Mouse (Mus musculus): ENCODE data around the gene Clock. TPM values are rescaled to one million over a fixed set of nuclear protein-coding genes. Genes with fewer than 3 reads are reported as not detected.

Clock gene
- polyA plus RNA-seq, 2 experiments: 1.6 to 1.7 TPM

DNA sequence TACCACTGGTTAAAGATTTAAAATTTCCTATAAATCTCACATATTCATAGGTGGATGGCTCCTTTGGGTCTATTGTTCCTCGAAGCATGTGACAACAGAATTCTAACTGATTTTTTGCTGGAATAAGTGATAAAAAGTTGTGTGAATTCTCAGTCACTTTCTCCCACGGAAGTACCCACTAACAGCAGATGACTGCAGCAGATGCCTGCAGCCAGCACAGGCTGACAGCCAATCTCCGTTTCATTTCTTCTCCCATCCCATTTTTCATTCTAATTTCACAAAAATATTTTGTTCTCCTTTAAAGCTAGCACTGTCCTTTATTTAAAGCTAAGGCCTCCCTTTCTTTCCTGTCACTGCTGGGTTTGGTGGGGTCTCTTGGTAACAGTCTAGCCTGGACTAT is 59.2 kb downstream of the Clock start:
- 66% methylated on average over 3 of the region's 3 CpGs for WGBS (ENCODE audit: insufficient replicate concordance)
- H3K27me3 ChIP-seq (ENCODE audit: control insufficient read depth, insufficient read depth, low read length): no peaks in the 10 kb centered on the region
- DNase-seq (ENCODE audit: low read depth in 3 of 3, low spot score in 3 of 3) (no peak), ATAC-seq (ENCODE audit: insufficient read depth) (no peak)
- no peak overlapping the region for H3K4me2 ChIP-seq (ENCODE audit: low read depth)
- H3K4me1 ChIP-seq (replicated peaks; ENCODE audit: control insufficient read depth in 2 of 2, insufficient read depth in 2 of 2, low read length in 1 of 2): no peaks in the 10 kb centered on the region
- no peak for TF ChIP-seq CTCF (IDR thresholded peaks at IDR 0.05; ENCODE audit: low read depth)
- no peak for TF ChIP-seq EP300 (IDR thresholded peaks at IDR 0.05; ENCODE audit: low read depth)
- H3K27ac ChIP-seq: no peak overlapping the region
- H3K9me3 ChIP-seq (ENCODE audit: control insufficient read depth, low read length): no peaks in the 10 kb centered on the region
- no peak overlapping the region for H3K9ac ChIP-seq (replicated peaks)
- H3K36me3 ChIP-seq (replicated peaks; ENCODE audit: control insufficient read depth, insufficient read depth, low read depth): no peaks in the 10 kb centered on the region
- H3K4me3 ChIP-seq (ENCODE audit: insufficient read depth in 1 of 2, low read depth in 2 of 2, low read length in 2 of 2): no peak overlapping the region

GRCm38 (mm10) chr5:76244430-76244829 is 60.2 kb downstream of the Clock start:
- H3K9me3 ChIP-seq (ENCODE audit: control insufficient read depth, low read length): no peaks in the 10 kb centered on the region
- WGBS (ENCODE audit: insufficient replicate concordance): 82% methylated on average over 10 of the region's 10 CpGs
- no peaks in the 10 kb centered on the region for H3K36me3 ChIP-seq (replicated peaks; ENCODE audit: control insufficient read depth, insufficient read depth, low read depth)
- no peak for TF ChIP-seq CTCF (IDR thresholded peaks at IDR 0.05; ENCODE audit: low read depth)
- TF ChIP-seq EP300 (IDR thresholded peaks at IDR 0.05; ENCODE audit: low read depth): no peak
- H3K27ac ChIP-seq: no peak overlapping the region
- ATAC-seq (ENCODE audit: insufficient read depth) (no peak), DNase-seq (ENCODE audit: low read depth in 3 of 3, low spot score in 3 of 3) (no peak)
- H3K4me3 ChIP-seq (ENCODE audit: insufficient read depth in 1 of 2, low read depth in 2 of 2, low read length in 2 of 2): no peak overlapping the region
- H3K4me1 ChIP-seq (replicated peaks; ENCODE audit: control insufficient read depth in 2 of 2, insufficient read depth in 2 of 2, low read length in 1 of 2): no peaks in the 10 kb centered on the region
- H3K4me2 ChIP-seq (ENCODE audit: low read depth): no peak overlapping the region
- no peak overlapping the region for H3K9ac ChIP-seq (replicated peaks)
- H3K27me3 ChIP-seq (ENCODE audit: control insufficient read depth, insufficient read depth, low read length): no peaks in the 10 kb centered on the region

- Histone ChIP-seq H3K4me3 (ENCODE audit: insufficient read depth in 1 of 2, low read depth in 2 of 2, low read length in 2 of 2) (no peak overlapping the region), H3K9me3 (ENCODE audit: control insufficient read depth, low read length) (no peaks in the 10 kb centered on the region), H3K4me2 (ENCODE audit: low read depth) (no peak overlapping the region), H3K27ac (no peak overlapping the region), H3K9ac (replicated peaks) (no peak overlapping the region), H3K36me3 (replicated peaks; ENCODE audit: control insufficient read depth, insufficient read depth, low read depth) (no peaks in the 10 kb centered on the region), H3K4me1 (replicated peaks; ENCODE audit: control insufficient read depth in 2 of 2, insufficient read depth in 2 of 2, low read length in 1 of 2) (no peaks in the 10 kb centered on the region), H3K27me3 (ENCODE audit: control insufficient read depth, insufficient read depth, low read length) (no peaks in the 10 kb centered on the region)
- DNase-seq (ENCODE audit: low read depth in 3 of 3, low spot score in 3 of 3): no peak
- TF ChIP-seq EP300 (IDR thresholded peaks at IDR 0.05; ENCODE audit: low read depth) (no peak), CTCF (IDR thresholded peaks at IDR 0.05; ENCODE audit: low read depth) (no peak)
- ATAC-seq (ENCODE audit: insufficient read depth): no peak
- WGBS (ENCODE audit: insufficient replicate concordance): 80% methylated on average over 4 of the region's 4 CpGs
These were observed 60.7 kb downstream of the Clock start for GRCm38 (mm10) chr5:76243929-76244328.

- Histone ChIP-seq H3K4me3 (ENCODE audit: insufficient read depth in 1 of 2, low read depth in 2 of 2, low read length in 2 of 2) (no peak overlapping the region), H3K4me1 (replicated peaks; ENCODE audit: control insufficient read depth in 2 of 2, insufficient read depth in 2 of 2, low read length in 1 of 2) (no peaks in the 10 kb centered on the region), H3K4me2 (ENCODE audit: low read depth) (no peak overlapping the region), H3K9me3 (ENCODE audit: control insufficient read depth, low read length) (no peaks in the 10 kb centered on the region), H3K36me3 (replicated peaks; ENCODE audit: control insufficient read depth, insufficient read depth, low read depth) (no peaks in the 10 kb centered on the region), H3K27ac (no peak overlapping the region), H3K9ac (replicated peaks) (no peak overlapping the region), H3K27me3 (ENCODE audit: control insufficient read depth, insufficient read depth, low read length) (no peaks in the 10 kb centered on the region)
- no peak for DNase-seq (ENCODE audit: low read depth in 3 of 3, low spot score in 3 of 3)
- TF ChIP-seq EP300 (IDR thresholded peaks at IDR 0.05; ENCODE audit: low read depth) (no peak), CTCF (IDR thresholded peaks at IDR 0.05; ENCODE audit: low read depth) (no peak)
- WGBS (ENCODE audit: insufficient replicate concordance): 77% methylated on average over 3 of the region's 3 CpGs
- no peak for ATAC-seq (ENCODE audit: insufficient read depth)
These were observed 61.3 kb downstream of the Clock start for GRCm38 (mm10) chr5:76243274-76243673.

GRCm38 (mm10) chr5:76231171-76231855 is 73.3 kb downstream of the Clock start:
- Histone ChIP-seq H3K4me2 (ENCODE audit: low read depth) (no peak overlapping the region), H3K4me3 (ENCODE audit: insufficient read depth in 1 of 2, low read depth in 2 of 2, low read length in 2 of 2) (no peak overlapping the region), H3K9ac (replicated peaks) (no peak overlapping the region), H3K27ac (no peak overlapping the region), H3K4me1 (replicated peaks; ENCODE audit: control insufficient read depth in 2 of 2, insufficient read depth in 2 of 2, low read length in 1 of 2) (no peaks in the 10 kb centered on the region), H3K27me3 (ENCODE audit: control insufficient read depth, insufficient read depth, low read length) (no peaks in the 10 kb centered on the region), H3K36me3 (replicated peaks; ENCODE audit: control insufficient read depth, insufficient read depth, low read depth) (peaks cover 2% of the 10 kb centered on the region), H3K9me3 (ENCODE audit: control insufficient read depth, low read length) (no peaks in the 10 kb centered on the region)
- DNase-seq (ENCODE audit: low read depth in 3 of 3, low spot score in 3 of 3) (no peak), ATAC-seq (ENCODE audit: insufficient read depth) (no peak)
- WGBS (ENCODE audit: insufficient replicate concordance): 77% methylated on average over 13 of the region's 13 CpGs
- TF ChIP-seq EP300 (IDR thresholded peaks at IDR 0.05; ENCODE audit: low read depth) (no peak), CTCF (IDR thresholded peaks at IDR 0.05; ENCODE audit: low read depth) (no peak)

All from liver, embryonic 14.5 days (tissue).